Mouse (Mus musculus) lung, postnatal 0 days (tissue): Measurements from ENCODE around the gene Gp9.

Source experiments
- CTCF ChIP-seq: IDR thresholded peaks from 2 replicates; pipeline ENCODE4 v1.5.1; 2016; ENCODE audit warnings: antibody characterized with exemption, mild to moderate bottlenecking
- EP300 ChIP-seq: IDR thresholded peaks from 2 replicates; pipeline ENCODE4 v1.6.1; 2016; ENCODE audit warnings: antibody characterized with exemption, mild to moderate bottlenecking, control low read depth

- TF ChIP-seq CTCF, result peak; percentile 79
- no peak for TF ChIP-seq EP300
These were observed 14.2 kb upstream of the Gp9 start for GRCm38 (mm10) chr6:87763376-87764280.
